Mouse (Mus musculus) urinary bladder, postnatal 4 days (tissue): ENCODE results near the gene Slc7a11.

Source experiments
- DNase-seq, 2 experiments: peaks; one replicate each; pipeline ENCODE4 v3.0.0; 2021 to 2022; ENCODE audit warnings: low spot score in 2 of 2

The Slc7a11 gene

GRCm38 (mm10) chr3:50186369-50186768, 257.0 kb downstream of the Slc7a11 start:
- DNase-seq = no peak

GRCm38 (mm10) chr3:50185879-50186278, 257.5 kb downstream of the Slc7a11 start:
- DNase-seq = no peak

- no peak for DNase-seq
These were observed 282.7 kb downstream of the Slc7a11 start for GRCm38 (mm10) chr3:50160756-50161155.

- no peak for DNase-seq
These were observed 299.3 kb downstream of the Slc7a11 start for GRCm38 (mm10) chr3:50144144-50144543.

- no peak for DNase-seq
These were observed 305.1 kb downstream of the Slc7a11 start for GRCm38 (mm10) chr3:50138319-50138718.

- DNase-seq = no peak
These were observed 311.2 kb downstream of the Slc7a11 start for GRCm38 (mm10) chr3:50132204-50132603.

DNA sequence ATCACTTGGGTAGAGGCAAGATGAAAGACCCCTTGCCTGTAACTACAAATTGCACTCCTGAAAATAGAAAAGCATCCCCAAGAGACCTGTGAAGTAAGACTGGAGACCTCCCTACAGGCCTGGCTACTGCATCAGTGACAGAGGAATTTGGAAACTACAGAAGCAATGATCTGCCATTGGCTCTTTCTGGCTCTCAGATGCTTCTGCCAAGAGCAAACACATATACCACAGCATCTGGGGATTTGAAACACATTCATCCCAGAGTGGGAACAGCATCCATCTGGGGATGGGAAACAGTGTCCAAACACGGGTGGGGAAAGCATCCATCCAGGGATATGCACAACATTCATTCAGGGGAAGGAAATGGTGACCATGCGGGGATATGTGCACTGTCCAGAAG, 313.1 kb downstream of the Slc7a11 start:
- no peak for DNase-seq

DNA sequence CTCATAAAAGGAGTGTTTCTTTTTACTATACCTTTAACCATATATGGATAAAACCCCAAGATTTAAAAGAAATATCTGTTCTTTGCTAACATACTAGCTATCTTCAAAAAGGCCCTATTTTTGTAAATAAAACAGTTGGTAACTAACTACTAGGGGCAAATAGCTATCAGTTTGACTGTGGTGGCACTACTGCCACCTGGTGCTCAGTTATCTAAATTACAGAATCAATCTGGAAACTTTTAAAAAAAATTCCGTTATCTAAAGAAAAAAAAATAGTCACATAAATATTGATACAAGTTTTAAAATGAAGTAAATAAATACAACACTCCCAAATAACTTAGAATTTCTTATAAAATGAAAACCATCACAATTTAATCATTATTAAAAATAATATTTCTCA, 322.4 kb downstream of the Slc7a11 start:
- no peak for DNase-seq

DNA sequence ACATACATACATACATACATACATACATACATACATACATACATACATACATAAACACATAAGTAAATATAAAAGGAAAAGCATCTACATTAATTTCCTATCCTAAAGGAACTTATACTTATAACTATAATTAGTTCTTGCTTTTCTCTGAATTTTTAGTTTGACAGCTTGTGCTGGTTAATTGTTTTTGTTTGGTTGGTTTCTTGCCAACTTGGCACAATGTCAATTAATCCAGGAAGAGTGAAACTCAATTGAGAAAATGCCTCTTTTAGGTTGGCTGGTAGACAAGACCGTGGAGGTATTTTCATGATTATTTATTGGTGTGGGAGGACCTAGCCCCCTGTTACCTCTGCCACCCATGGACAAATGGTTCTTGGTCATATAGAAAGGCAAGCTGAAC, 327.1 kb downstream of the Slc7a11 start:
- no peak for DNase-seq

DNA sequence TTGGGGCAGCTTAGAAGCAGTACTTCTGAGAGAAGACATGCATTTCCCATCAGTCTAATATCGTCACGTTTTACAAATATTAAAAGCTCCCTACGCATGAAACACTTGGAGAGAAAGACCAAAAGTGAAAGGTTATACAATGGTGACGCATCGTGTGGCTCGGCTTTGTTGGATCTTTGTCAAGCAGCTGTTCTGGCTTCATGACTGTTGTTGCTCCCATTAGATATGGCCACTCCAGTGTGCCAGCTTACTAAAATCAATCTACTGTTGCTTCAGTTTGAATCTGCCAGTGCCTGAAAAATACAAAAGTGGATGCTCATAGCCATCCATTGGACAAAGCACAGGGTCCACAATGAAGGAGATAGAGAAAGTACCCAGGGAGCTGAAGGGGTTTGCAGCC, 337.9 kb downstream of the Slc7a11 start:
- no peak for DNase-seq

GRCm38 (mm10) chr3:50094404-50095092, 348.9 kb downstream of the Slc7a11 start:
- DNase-seq = no peak

- DNase-seq = peak; percentile 22 to 66
These were observed 366.4 kb downstream of the Slc7a11 start for GRCm38 (mm10) chr3:50076979-50077378.

GRCm38 (mm10) chr3:50063396-50063795, 380.0 kb downstream of the Slc7a11 start:
- no peak for DNase-seq

- no peak for DNase-seq
These were observed 398.7 kb downstream of the Slc7a11 start for GRCm38 (mm10) chr3:50044666-50045065.

GRCm38 (mm10) chr3:50044160-50044559, 399.3 kb downstream of the Slc7a11 start:
- no peak for DNase-seq

GRCm38 (mm10) chr3:50041141-50041540, 402.3 kb downstream of the Slc7a11 start:
- DNase-seq = no peak

GRCm38 (mm10) chr3:50035875-50036528, 407.4 kb downstream of the Slc7a11 start:
- no peak for DNase-seq

DNA sequence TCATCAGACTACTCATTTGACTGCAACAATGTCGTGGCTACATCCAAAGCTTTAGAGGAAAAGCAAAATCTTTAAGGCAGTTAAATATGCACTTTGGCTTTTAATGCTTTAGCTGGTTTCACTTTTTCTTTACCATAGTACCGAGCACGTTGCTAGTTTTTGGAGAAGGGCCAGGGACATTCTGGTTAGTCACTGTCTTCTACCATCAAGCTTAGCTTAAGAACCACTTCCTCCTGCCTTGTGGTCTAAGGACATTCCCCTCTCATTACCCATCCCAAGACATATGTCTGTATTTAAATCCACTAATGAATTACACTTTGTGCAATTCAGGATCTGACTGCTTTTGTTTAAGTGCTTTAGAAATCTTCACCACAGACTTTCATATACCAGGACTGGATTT, 410.1 kb downstream of the Slc7a11 start:
- no peak for DNase-seq

GRCm38 (mm10) chr3:50026039-50026438, 417.4 kb downstream of the Slc7a11 start:
- DNase-seq = no peak

DNA sequence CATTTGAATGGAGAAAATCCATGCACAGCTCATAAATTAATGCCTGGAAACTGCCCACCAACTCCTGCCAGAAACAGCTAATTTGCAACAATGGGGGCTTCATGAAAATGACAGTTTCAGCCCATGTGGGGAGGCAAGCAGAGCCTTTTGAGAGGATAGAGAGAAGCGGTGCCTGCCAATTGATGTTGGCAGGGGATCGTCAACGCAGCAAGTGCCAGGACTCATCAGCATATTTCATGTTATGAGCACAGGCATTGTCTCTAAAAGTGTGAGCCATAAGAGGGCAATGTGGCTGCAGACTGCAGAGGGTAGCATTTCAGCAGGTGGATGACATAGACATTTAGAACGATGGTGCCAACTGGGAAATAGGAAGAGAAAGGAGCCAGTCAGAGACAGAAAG, 429.0 kb downstream of the Slc7a11 start:
- no peak for DNase-seq

DNA sequence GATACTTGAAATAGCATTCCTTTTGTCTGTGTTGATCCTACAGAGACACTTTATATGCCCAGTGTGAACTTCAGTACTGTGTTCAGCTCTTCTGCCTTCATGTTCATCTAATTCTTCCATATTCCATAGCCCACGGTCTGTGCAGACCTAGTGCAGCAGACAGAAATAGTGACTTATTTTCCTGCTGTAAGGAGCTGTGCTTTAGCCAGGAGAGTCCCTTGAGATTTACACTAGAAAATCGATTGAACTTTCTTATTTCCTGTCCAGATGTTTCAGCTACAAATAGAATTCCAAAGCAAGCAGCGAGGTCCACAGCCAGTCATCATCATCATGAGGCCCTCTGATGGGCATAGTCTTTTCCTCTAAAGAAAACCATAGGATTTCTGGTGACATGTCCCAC, 431.4 kb downstream of the Slc7a11 start:
- no peak for DNase-seq

GRCm38 (mm10) chr3:50003970-50004683, 439.3 kb downstream of the Slc7a11 start:
- no peak for DNase-seq

GRCm38 (mm10) chr3:50002067-50002466, 441.3 kb downstream of the Slc7a11 start:
- DNase-seq = no peak
